Mouse (Mus musculus): ENCODE results near the gene Gbx1. TPM values are rescaled to one million over a fixed set of nuclear protein-coding genes. Genes with fewer than 3 reads are reported as not detected.

Gene Gbx1
- polyA plus RNA-seq, 1 experiment from 2014 or later = 0.05 TPM

GRCm38 (mm10) chr5:24539571-24540296 is 12.7 kb upstream of the Gbx1 start:
- H3K4me2 ChIP-seq = peak overlapping the region; percentile 47; the same call in 1 of the 2 replicates
- 0 out of 2 replicates have a peak overlapping the region, but pooled peaks have one; percentile 70 for H3K27ac ChIP-seq
- no peak for ATAC-seq (ENCODE audit: insufficient number of reproducible peaks, insufficient read depth, low FRiP score, low TSS enrichment, low read depth)
- H3K9ac ChIP-seq (replicated peaks) = no peak overlapping the region
- H3K9me3 ChIP-seq = no peaks in the 10 kb centered on the region
- no peak overlapping the region for H3K4me3 ChIP-seq (replicated peaks)
- H3K4me1 ChIP-seq (replicated peaks) = peaks cover 31% of the 10 kb centered on the region
- 74% methylated on average over 22 of the region's 22 CpGs for WGBS
- H3K36me3 ChIP-seq = no peaks in the 10 kb centered on the region
- H3K27me3 ChIP-seq = peaks cover 33% of the 10 kb centered on the region

GRCm38 (mm10) chr5:24537618-24538017 is 10.6 kb upstream of the Gbx1 start:
- H3K9me3 ChIP-seq = no peaks in the 10 kb centered on the region
- H3K36me3 ChIP-seq = no peaks in the 10 kb centered on the region
- H3K4me3 ChIP-seq (replicated peaks) = no peak overlapping the region
- peaks cover 31% of the 10 kb centered on the region for H3K4me1 ChIP-seq (replicated peaks)
- no peak overlapping the region for H3K9ac ChIP-seq (replicated peaks)
- H3K4me2 ChIP-seq = no peak overlapping the region
- ATAC-seq (ENCODE audit: insufficient number of reproducible peaks, insufficient read depth, low FRiP score, low TSS enrichment, low read depth) = no peak
- H3K27ac ChIP-seq = no peak overlapping the region
- 65% methylated on average over 16 of the region's 16 CpGs for WGBS
- peaks cover 46% of the 10 kb centered on the region for H3K27me3 ChIP-seq

GRCm38 (mm10) chr5:24536511-24536910 is 9.5 kb upstream of the Gbx1 start:
- no peak overlapping the region for H3K9ac ChIP-seq (replicated peaks)
- H3K27ac ChIP-seq = no peak overlapping the region
- no peak for ATAC-seq (ENCODE audit: insufficient number of reproducible peaks, insufficient read depth, low FRiP score, low TSS enrichment, low read depth)
- H3K9me3 ChIP-seq = no peaks in the 10 kb centered on the region
- peaks cover 56% of the 10 kb centered on the region for H3K27me3 ChIP-seq
- H3K4me3 ChIP-seq (replicated peaks) = no peak overlapping the region
- WGBS = 72% methylated on average over 5 of the region's 5 CpGs
- H3K4me2 ChIP-seq = no peak overlapping the region
- H3K36me3 ChIP-seq = no peaks in the 10 kb centered on the region
- peaks cover 30% of the 10 kb centered on the region for H3K4me1 ChIP-seq (replicated peaks)

GRCm38 (mm10) chr5:24535731-24536130 is 8.7 kb upstream of the Gbx1 start:
- Histone ChIP-seq H3K4me2 (no peak overlapping the region), H3K36me3 (no peaks in the 10 kb centered on the region), H3K4me3 (replicated peaks) (no peak overlapping the region), H3K27ac (no peak overlapping the region), H3K27me3 (peaks cover 63% of the 10 kb centered on the region), H3K9ac (replicated peaks) (no peak overlapping the region), H3K4me1 (replicated peaks) (peaks cover 22% of the 10 kb centered on the region), H3K9me3 (no peaks in the 10 kb centered on the region)
- ATAC-seq (ENCODE audit: insufficient number of reproducible peaks, insufficient read depth, low FRiP score, low TSS enrichment, low read depth) = no peak
- 87% methylated on average over 3 of the region's 3 CpGs for whole genome bisulfite sequencing

- H3K27me3 ChIP-seq = peaks cover 72% of the 10 kb centered on the region
- ATAC-seq (ENCODE audit: insufficient number of reproducible peaks, insufficient read depth, low FRiP score, low TSS enrichment, low read depth) = no peak
Observed at GRCm38 (mm10) chr5:24534292-24534691, 7.3 kb upstream of the Gbx1 start.

GRCm38 (mm10) chr5:24533391-24533790 is 6.4 kb upstream of the Gbx1 start:
- H3K4me1 ChIP-seq (replicated peaks) = peaks cover 4% of the 10 kb centered on the region; the same call in 1 of the 2 replicates
- no peak overlapping the region for H3K9ac ChIP-seq (replicated peaks)
- peaks cover 80% of the 10 kb centered on the region for H3K27me3 ChIP-seq
- H3K4me2 ChIP-seq = no peak overlapping the region
- no peak overlapping the region for H3K27ac ChIP-seq
- no peaks in the 10 kb centered on the region for H3K36me3 ChIP-seq
- 41% methylated on average over 11 of the region's 11 CpGs for WGBS
- no peaks in the 10 kb centered on the region for H3K9me3 ChIP-seq
- H3K4me3 ChIP-seq (replicated peaks) = no peak overlapping the region
- ATAC-seq (ENCODE audit: insufficient number of reproducible peaks, insufficient read depth, low FRiP score, low TSS enrichment, low read depth) = no peak

More at GRCm38 (mm10) chr5:24534292-24534691, 7.3 kb upstream of the Gbx1 start:
- H3K27ac ChIP-seq = no peak overlapping the region
- H3K9me3 ChIP-seq = no peaks in the 10 kb centered on the region
- H3K36me3 ChIP-seq = no peaks in the 10 kb centered on the region
- no peak overlapping the region for H3K4me2 ChIP-seq
- peaks cover 8% of the 10 kb centered on the region; the same call in 1 of the 2 replicates for H3K4me1 ChIP-seq (replicated peaks)
- H3K4me3 ChIP-seq (replicated peaks) = no peak overlapping the region
- 55% methylated on average over 5 of the region's 5 CpGs for WGBS
- no peak overlapping the region for H3K9ac ChIP-seq (replicated peaks)

- 14% methylated on average over 24 of the region's 24 CpGs for WGBS
- Histone ChIP-seq H3K27ac (no peak overlapping the region), H3K4me2 (no peak overlapping the region), H3K9ac (replicated peaks) (no peak overlapping the region), H3K27me3 (peaks cover 85% of the 10 kb centered on the region), H3K36me3 (no peaks in the 10 kb centered on the region), H3K9me3 (no peaks in the 10 kb centered on the region), H3K4me3 (replicated peaks) (no peak overlapping the region), H3K4me1 (replicated peaks) (peaks cover 15% of the 10 kb centered on the region)
- ATAC-seq (ENCODE audit: insufficient number of reproducible peaks, insufficient read depth, low FRiP score, low TSS enrichment, low read depth) = peak; percentile 35
Observed at GRCm38 (mm10) chr5:24530042-24530689, 3.2 kb upstream of the Gbx1 start.

GRCm38 (mm10) chr5:24527780-24528179 is 778 bp upstream of the Gbx1 start:
- Histone ChIP-seq H3K9me3 (no peaks in the 10 kb centered on the region), H3K27me3 (peaks cover 98% of the 10 kb centered on the region), H3K27ac (no peak overlapping the region), H3K9ac (replicated peaks) (no peak overlapping the region), H3K36me3 (no peaks in the 10 kb centered on the region), H3K4me3 (replicated peaks) (no peak overlapping the region), H3K4me2 (no peak overlapping the region), H3K4me1 (replicated peaks) (peaks cover 19% of the 10 kb centered on the region)
- ATAC-seq (ENCODE audit: insufficient number of reproducible peaks, insufficient read depth, low FRiP score, low TSS enrichment, low read depth) = no peak
- WGBS = 13% methylated on average over 6 of the region's 6 CpGs

GRCm38 (mm10) chr5:24526190-24526888 is 663 bp downstream of the Gbx1 start:
- H3K4me1 ChIP-seq (replicated peaks) = peaks cover 19% of the 10 kb centered on the region
- peaks cover 98% of the 10 kb centered on the region for H3K27me3 ChIP-seq
- H3K4me3 ChIP-seq (replicated peaks) = peak overlapping the region; percentile 43
- H3K27ac ChIP-seq = no peak overlapping the region
- no peak for ATAC-seq (ENCODE audit: insufficient number of reproducible peaks, insufficient read depth, low FRiP score, low TSS enrichment, low read depth)
- no peaks in the 10 kb centered on the region for H3K36me3 ChIP-seq
- peak overlapping the region; percentile 69 for H3K4me2 ChIP-seq
- WGBS = under 1% methylated on average over 83 of the region's 109 CpGs
- no peaks in the 10 kb centered on the region for H3K9me3 ChIP-seq
- no peak overlapping the region; the same call in 1 of the 2 replicates for H3K9ac ChIP-seq (replicated peaks)

GRCm38 (mm10) chr5:24525360-24526189 is 1.4 kb downstream of the Gbx1 start:
- WGBS = 3% methylated on average over 34 of the region's 34 CpGs
- no peaks in the 10 kb centered on the region for H3K9me3 ChIP-seq
- H3K27ac ChIP-seq = no peak overlapping the region
- peak overlapping the region; percentile 43 for H3K4me3 ChIP-seq (replicated peaks)
- peak overlapping the region; percentile 69 for H3K4me2 ChIP-seq
- peaks cover 96% of the 10 kb centered on the region for H3K27me3 ChIP-seq
- peaks cover 19% of the 10 kb centered on the region for H3K4me1 ChIP-seq (replicated peaks)
- no peak for ATAC-seq (ENCODE audit: insufficient number of reproducible peaks, insufficient read depth, low FRiP score, low TSS enrichment, low read depth)
- H3K36me3 ChIP-seq = no peaks in the 10 kb centered on the region
- H3K9ac ChIP-seq (replicated peaks) = no peak overlapping the region

Measured in limb, embryonic 12.5 days (tissue).